Mouse (Mus musculus) lung, adult 2 months (tissue): Measurements from ENCODE around the gene Cyp2j5. TPM values are rescaled to one million over a fixed set of nuclear protein-coding genes. Genes with fewer than 3 reads are reported as not detected.
A peak's percentile ranks its signal among the peaks of the same experiment; 100 is the strongest.
"Not testable (repeated sequence)": the region's sequence is repeated elsewhere in the genome, so short reads cannot be mapped to it uniquely, and the experiment has no call there.

ENCODE experiments used
- DNase-seq: peaks from one replicate; pipeline ENCODE4 v3.0.0; 2022
- H3K4me1 ChIP-seq: fragments of 200-500 bp; 2 replicates; pipeline ENCODE4 v1.6.1; 2011; ENCODE audit warnings: low read length; ENCODE audit not compliant: control insufficient read depth, insufficient read depth
- H3K4me3 ChIP-seq: fragments of 200-500 bp; replicated peaks from 2 replicates; pipeline ENCODE3; 2011; ENCODE audit warnings: low read depth, mild to moderate bottlenecking, control low read depth, low read length; ENCODE audit errors: extremely low read depth
- CTCF ChIP-seq: fragments of 200-500 bp; IDR thresholded peaks from 2 replicates; pipeline ENCODE4 v1.5.1; 2011; ENCODE audit warnings: mild to moderate bottlenecking, low read length, control low read depth; ENCODE audit not compliant: insufficient read depth
- POLR2A ChIP-seq: fragments of 200-500 bp; IDR thresholded peaks from 2 replicates; pipeline ENCODE4 v1.6.1; 2011; ENCODE audit warnings: low read depth, mild to moderate bottlenecking, control low read depth, low read length, borderline replicate concordance; ENCODE audit errors: extremely low read depth
- WGBS: fragments of 180-500 bp; shearing (Covaris S2); methylation state at CpG from one replicate; pipeline ENCODE4 v1.1.7; 2018; 5-methylcytosine and 5-hydroxymethylcytosine counted together
- polyA plus RNA-seq: library from polyadenylated mRNA; depleted of rRNA; stranded (reverse); fragments of >200 nt; gene quantifications from 2 replicates; pipeline ENCODE4 v1.2.3, GENCODE M21; 2012; rRNA removed

The Cyp2j5 gene
- polyA plus RNA-seq, 1 experiment, result 0.08 TPM

DNA sequence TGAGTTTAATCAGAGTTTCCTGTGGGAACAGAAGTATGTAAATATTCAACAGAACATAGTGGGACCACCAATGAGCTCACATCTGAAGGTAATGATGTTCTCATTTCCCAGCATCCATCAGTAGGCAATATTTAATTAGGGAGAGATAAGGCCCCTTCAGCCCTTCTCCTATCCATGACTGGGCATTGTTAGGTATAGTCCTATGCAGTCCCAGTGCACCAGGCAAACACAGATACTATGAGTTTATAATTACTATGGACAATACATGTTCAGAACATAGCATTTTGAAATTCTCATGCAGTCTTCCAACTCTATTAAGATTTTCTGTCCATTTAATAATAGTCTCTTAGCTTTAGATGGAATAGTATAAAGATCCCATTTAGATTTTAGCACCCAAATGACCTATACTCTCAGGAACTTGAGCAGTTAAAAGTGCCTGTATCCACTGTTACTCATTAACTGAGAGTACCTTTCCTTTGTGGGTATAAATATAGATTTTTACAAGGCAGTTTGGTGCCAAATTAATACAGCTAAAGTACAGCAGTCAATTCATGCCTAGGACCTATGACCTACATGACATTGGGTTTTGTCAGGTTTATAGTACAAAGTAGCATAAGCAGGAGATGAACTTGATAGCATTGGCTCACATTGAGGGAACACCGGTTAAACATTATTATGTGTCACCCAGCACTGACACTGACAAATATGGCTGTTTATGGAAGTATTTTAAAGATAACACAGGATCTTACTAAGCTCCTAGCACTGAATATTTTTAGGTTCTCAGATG lies 907 bp upstream of the Cyp2j5 start:
- no peak for DNase-seq
- no peak overlapping the region for H3K4me3 ChIP-seq
- TF ChIP-seq CTCF, result no peak
- TF ChIP-seq POLR2A, result no peak
- H3K4me1 ChIP-seq, result no peaks in the 10 kb centered on the region
- WGBS, result 83% methylated on average over 1 of the region's 1 CpGs

DNA sequence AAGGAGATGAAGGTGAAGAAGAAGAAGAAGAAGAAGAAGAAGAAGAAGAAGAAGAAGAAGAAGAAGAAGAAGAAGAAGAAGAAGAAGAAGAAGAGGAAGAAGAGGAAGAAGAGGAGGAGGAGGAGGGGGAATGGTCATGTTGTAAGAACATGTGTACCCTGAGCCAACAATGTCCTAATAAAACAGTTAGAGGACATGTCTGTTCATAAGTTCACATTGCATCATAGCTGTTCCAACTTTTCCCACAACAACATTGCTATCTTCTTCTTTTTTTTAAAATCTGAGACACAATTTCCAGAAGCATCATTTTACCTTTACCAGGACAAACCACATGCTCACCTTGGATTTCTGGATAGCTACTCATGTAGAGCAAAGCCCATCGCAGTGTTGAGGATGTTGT lies 28.5 kb downstream of the Cyp2j5 start:
- no peak for DNase-seq
- H3K4me3 ChIP-seq, result no peak overlapping the region
- WGBS, result 78% methylated on average over 1 of the region's 1 CpGs
- TF ChIP-seq POLR2A (no peak), CTCF (no peak)
- no peaks in the 10 kb centered on the region for H3K4me1 ChIP-seq

DNA sequence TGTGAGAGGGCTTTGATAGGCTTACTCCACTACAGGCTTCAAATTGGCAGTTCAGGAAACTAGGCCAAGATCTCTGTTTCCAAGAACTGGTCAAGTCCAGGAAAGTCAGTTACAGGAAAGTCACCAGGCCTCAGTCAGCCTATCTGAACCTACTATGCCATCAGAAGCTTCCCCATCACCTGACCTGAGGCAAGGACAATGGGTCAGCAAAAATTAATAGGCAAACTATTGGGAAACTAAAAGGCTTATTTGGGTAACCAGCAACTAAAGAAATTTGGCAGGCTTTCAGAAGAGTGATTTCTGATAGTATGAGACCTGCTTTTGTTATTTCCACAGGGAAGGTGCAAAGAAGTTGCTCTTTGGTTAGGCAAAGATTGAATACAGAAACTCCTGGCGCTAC lies 41.5 kb downstream of the Cyp2j5 start:
- no peak for DNase-seq
- H3K4me3 ChIP-seq, result no peak overlapping the region
- TF ChIP-seq POLR2A (no peak), CTCF (no peak)
- H3K4me1 ChIP-seq, result no peaks in the 10 kb centered on the region
- WGBS, result 81% methylated on average over 1 of the region's 1 CpGs

DNA sequence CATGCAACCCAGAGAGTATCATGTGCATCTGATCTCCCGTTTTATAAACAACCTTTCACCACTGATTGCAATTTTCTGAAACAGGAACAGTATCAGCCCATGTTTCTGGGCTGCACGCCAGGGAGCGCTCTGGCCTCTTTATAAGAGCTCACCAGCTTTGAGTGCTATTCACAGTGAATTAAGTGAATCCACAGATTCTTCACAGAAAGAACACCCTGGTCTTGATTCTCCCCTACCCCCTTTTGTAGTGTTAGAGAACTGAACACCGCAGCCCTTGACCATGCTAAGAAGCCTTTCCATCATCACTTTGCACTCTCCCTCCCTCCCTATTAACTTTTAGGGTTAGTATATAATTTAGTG lies 72.2 kb downstream of the Cyp2j5 start:
- TF ChIP-seq POLR2A, result no peak
- TF ChIP-seq CTCF, result peak; percentile 35; the same call in 1 of the 2 replicates
- Histone ChIP-seq H3K4me1 (peaks cover 3% of the 10 kb centered on the region; the same call in 1 of the 2 replicates), H3K4me3 (peak overlapping the region; percentile 64)
- 15% methylated on average over 4 of the region's 4 CpGs for WGBS
- no peak for DNase-seq

DNA sequence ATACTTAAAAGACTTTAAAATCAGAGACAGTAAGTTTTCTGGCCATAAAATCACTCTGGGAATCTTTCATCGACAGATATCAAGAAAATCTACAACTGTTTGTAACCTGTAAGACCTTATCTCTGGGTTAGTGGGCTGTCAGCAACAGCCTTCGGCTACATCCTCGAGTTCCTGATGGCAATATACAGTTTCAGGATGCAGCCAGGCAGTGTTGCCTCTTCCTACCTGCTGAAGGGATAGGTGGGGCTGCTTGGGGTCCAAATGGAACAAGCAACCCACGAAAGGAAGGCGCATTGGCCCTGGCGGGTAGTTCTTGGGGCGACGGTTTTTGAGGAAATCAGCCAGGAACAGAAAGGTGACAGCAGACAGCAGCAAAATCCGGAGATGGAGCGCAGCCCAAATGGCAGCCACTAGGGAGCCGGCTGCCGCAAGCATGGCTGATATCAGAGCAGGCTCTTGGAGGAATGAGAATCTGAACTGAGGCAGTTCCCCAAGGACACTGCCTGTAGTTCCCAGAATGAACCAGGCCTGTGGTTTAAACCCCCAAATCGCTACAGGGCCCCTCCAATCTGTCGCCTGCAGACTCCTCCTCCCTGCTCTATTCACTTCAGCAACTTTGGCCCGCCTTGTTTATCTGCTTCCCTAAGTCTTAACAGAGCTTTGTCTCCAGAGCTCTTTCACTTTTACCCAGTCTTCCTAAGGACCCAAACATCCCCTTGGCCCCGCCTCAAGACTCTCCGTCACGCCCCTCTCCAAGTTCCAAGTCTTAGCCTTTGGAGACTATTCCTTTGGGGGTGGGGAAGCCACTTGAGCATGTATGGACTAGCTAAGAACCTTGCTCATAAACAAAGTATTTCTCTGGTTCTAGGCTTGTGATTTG lies 72.8 kb downstream of the Cyp2j5 start, which contains the start of gene Cyp2j9:
Gene Cyp2j9, minus strand, starts transcription at position 668 of the 880 bp plus-strand sequence.
- 2% methylated on average over 18 of the region's 18 CpGs for WGBS
- TF ChIP-seq CTCF (no peak), POLR2A (no peak)

DNA sequence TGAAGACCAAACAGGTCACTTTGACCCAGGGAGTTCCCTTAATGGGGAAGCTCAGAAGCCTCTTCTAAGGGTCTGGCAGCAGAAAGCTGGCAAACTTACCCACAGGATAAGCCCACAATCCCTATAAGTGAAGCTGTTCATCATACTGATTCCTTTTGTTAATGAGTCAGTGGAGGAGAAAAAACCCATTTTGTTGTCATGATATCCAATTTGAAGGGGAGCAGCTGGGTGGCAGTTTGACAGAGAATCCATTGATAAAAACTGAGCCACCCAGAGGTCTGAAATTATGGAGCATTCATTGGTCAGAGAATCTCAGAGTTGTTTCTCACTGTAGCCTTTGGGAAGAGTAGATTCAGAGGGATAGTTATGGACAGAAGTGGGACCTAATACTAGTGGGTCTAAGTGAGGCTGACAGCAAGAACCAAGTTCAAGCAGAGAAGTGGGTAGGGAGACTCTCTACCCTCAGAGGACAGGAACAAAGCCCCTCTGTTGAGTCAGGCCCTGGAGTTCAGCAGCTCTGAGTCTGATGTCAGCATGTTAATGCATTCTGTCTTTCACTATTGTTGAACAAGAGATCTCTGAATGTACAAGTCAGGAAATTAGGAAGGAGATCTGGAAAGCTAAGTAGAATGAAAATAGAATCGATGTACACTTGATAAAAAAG lies 82.4 kb downstream of the Cyp2j5 start:
- 82% methylated on average over 1 of the region's 1 CpGs for WGBS
- DNase-seq, result no peak
- no peaks in the 10 kb centered on the region for H3K4me1 ChIP-seq
- H3K4me3 ChIP-seq, result no peak overlapping the region
- TF ChIP-seq POLR2A (no peak), CTCF (no peak)

More for the DNA sequence above, 72.8 kb downstream of the Cyp2j5 start, which contains the start of gene Cyp2j9:
- Histone ChIP-seq H3K4me3 (peak within 1 kb of the TSS; percentile 73), H3K4me1 (peaks cover 3% of the 10 kb centered on the region; the same call in 1 of the 2 replicates)
- peak; percentile 49 for DNase-seq

DNA sequence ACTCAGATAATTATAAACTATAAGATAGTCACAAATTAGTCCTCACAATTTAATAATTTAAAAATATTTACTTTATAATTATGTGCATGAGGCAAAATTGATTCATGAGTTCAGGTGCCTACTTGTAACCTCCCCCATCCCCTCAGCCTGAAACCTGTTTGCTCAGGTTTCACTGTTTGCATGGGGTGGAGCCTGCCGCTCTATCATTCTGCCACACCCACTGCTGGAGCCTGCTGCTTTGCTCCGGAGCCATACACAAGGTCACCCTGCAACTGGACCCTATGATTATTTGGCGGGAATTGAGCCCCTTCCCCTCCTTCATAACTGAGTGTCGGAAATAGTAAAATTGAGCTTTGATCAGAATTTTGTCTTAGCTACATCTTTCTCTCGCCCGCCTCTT lies 83.6 kb downstream of the Cyp2j5 start:
- WGBS, result 61% methylated on average over 6 of the region's 6 CpGs

More for the DNA sequence above, 83.6 kb downstream of the Cyp2j5 start:
- DNase-seq, H3K4me1 ChIP-seq, H3K4me3 ChIP-seq: not testable (repeated sequence)

Other genes with a start within 250 kb of the Cyp2j5 start
- not detected in 2 replicates for gene Cyp2j8, start 156.8 kb downstream of the Cyp2j5 start, polyA plus RNA-seq
- gene Cyp2j6, start 110.5 kb downstream of the Cyp2j5 start, polyA plus RNA-seq, result 3.0 and 3.8 TPM in 2 replicates
- gene Cyp2j9, start 72.6 kb downstream of the Cyp2j5 start, polyA plus RNA-seq, result 5.0 and 7.2 TPM in 2 replicates
- 0.45 and 0.63 TPM in 2 replicates for gene Gm12695, start 121.0 kb upstream of the Cyp2j5 start, polyA plus RNA-seq